Mouse (Mus musculus) gastrocnemius, postnatal 10 days (tissue): ENCODE data around the gene Ntn5. TPM values are rescaled to one million over a fixed set of nuclear protein-coding genes. Genes with fewer than 3 reads are reported as not detected.

Source experiments
- DNase-seq: peaks from one replicate; pipeline ENCODE4 v3.0.0; 2021; ENCODE audit warnings: mixed read lengths
- total RNA-seq, 2 experiments: library from RNA; stranded (reverse); gene quantifications; 2 replicates each; pipeline ENCODE4 v1.2.3; 2021

The Ntn5 gene
- total RNA-seq, 2 experiments from 2014 or later: 0.75 to 0.77 TPM

DNA sequence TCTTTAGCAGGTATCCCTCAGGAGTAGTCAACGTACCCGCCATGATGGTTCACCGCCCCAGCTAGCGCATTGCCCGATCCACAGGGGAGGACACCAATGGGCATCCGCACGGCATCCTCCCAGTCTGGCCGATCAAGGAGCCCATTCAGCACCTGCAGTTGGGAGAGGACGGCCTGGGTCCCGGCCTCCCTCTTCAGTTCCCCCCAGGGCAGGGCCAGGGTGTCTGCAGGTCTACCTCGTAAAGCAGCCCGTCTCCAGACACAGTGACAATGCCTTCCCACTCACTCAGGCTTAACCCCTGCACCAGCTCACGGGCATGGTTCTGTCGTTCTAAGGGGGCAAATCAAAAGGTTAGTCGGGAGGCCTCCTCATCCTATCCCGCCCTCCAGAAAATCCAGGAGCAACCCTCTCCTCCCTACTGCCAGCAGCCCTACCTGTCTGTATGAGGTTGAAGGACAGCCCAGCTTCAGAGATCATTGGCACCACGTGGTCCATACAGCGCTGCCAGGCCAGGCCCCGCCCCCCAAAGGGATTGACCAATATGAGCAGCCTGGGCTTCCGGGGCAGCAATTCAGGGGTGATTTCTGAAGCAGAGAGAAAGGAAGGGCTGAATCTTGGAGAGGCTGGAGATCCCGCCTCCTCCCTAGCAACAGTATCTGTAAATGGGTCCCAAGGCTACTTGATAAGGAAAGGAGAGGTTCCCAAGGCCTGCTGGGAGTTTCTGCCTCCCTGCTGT, 28.4 kb downstream of the Ntn5 start:
- DNase-seq: peak; percentile 44

DNA sequence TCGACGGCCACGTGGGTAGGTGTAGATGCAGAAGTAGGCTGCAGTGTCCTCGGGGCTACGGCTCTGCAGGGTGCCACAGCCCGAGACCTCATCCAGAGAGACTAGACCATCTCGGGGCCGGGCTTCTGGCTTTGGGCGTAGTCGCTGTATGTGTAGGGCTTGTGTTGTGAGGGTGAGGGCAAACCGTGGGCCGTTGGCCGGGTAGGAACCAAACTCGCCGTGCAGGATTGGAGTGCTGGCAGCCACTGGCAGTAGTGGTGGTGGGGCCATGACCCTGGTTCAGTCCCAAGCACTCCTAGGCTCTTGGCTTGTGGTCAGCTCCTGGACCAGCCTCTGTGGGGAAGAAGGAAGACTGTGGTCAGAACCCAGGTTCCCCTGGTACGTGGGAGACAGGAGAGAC, 29.6 kb downstream of the Ntn5 start:
- peak; percentile 23 for DNase-seq

DNA sequence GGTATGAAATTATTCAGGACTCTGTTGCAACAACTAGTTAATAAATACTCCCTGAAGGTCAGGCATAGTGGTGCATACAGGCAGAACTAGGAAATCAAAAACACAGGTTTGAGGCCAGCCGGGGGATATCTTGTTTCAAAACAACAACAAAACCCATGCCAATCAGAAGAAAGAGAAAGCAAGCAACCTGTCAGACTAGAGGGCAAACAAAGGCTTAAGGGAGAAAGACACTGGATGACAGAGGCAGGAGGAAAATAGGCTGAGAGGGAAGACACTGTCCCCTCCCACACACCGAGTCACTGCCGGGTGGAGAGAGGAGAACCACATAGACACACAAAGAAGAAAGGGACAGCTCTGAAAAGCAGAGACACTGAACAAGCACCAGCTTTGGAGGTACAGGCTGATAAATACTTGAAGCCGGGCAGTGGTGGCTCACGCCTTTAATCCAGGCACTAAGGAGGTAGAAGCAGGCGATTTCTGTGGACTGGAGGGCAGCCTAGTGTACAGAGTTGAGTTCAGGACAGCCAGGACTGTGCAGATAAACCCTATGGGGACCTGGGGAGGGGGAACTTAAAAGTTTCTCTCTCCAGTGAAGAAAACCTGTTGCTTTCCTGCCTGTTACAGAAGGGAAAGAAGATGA, 30.2 kb downstream of the Ntn5 start:
- no peak for DNase-seq

DNA sequence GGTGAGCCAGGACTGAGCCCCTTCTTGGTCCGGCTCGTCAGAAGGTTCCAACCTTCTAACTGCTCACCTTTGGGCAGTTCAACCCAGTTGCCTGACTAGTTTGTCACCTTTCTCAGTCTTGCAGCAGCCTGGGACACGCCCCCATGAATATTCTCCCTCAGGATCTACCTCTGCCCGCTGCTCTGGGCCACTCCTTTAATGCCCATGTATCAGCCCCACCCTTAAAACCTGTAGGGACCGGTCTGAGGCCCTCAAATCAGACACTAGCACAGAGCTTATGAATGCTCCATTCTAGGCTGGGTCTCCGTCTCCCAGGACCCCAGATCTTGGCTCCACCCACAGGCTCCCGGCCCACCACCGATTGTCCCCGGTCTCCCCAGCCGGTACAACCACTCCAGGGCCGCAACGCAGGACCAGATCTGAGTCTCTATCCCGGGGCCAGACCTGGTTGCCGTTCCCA, 30.8 kb downstream of the Ntn5 start:
- no peak for DNase-seq

DNA sequence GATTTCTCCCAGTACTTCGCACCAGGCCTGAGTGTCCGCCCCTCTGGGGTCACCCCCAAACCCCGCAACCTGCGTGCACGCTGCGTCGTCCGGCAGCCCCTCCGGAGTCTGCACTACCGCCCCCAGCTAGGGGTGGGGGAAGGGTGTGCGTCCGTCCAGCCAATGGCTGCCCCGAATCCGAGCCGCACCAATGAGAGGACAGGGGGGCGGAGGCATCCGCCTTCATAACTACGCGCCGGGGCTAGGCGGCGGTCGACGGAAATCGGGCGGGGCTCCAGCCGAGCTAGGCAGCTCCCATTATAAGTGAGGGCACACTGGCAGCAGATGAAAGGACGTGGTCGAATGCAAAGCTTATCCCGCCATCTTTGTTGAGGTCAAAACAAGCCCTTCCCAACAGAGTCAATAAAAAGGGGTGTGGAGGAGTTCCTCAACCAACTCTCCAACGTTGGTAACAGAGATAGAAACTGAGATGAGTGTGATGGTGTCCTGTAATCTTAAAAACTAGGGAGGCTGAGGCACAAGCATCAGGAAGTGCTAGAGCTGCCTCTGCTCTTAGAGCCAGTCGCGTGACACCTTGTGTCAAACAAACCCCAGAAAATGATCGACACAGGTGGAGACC, 31.4 kb downstream of the Ntn5 start, which contains the start of gene Rpl18:
Gene Rpl18 (plus strand): TSS at position 368 of the 619 bp plus-strand sequence.
- peak; percentile 98 for DNase-seq

DNA sequence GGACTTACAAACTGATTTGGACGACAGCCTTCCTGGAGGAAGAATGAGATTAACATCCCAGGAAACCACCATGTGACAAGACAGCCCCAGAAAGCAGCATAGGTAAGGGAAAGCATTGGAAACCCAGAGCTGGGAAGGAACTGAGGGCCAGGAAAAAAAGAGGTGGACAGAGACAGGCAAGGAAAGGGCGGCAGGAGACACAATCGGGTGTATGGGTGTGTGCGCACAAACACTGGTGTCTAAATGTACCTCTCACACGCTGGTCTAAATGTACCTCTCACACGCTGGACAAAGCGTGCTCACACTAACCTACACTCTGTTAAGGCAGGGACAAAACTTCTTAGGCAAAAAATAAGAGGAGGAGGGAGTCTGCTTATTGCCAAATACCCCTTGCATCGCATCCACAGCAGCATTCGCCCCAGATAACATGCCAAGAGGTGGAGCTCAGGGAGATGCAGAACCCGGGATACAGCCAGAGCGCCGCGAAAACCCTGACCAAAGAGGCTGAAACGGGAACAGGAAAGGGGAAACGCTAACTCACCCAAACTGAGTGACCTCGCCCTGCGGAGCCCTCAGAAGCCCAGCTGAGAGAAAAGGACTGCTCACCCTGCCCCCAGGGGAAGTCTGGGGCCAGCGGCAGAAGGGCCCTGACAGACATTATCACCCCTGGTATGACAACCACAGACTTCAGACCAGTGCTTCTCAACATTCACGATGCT, 32.1 kb downstream of the Ntn5 start:
- peak; percentile 20 for DNase-seq

DNA sequence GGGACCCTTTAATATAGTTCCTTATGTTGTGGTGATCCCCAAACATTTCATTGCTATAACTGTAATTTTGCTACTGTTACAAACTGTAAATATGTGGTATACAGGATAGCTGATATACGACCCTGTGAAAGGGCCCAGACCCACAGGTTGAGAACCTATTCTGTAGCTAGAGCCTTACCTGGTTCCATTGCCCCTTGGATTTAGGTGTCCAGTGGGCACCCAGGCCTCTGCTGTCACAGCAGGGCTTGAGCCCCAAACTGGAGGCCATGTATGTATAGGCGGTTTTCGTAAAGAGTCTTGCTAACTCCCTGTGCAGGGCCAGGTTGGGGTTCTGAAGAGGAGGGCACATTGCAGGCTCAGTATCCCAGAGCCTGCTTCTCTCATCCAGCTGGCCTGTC, 32.6 kb downstream of the Ntn5 start:
- peak; percentile 3 for DNase-seq

DNA sequence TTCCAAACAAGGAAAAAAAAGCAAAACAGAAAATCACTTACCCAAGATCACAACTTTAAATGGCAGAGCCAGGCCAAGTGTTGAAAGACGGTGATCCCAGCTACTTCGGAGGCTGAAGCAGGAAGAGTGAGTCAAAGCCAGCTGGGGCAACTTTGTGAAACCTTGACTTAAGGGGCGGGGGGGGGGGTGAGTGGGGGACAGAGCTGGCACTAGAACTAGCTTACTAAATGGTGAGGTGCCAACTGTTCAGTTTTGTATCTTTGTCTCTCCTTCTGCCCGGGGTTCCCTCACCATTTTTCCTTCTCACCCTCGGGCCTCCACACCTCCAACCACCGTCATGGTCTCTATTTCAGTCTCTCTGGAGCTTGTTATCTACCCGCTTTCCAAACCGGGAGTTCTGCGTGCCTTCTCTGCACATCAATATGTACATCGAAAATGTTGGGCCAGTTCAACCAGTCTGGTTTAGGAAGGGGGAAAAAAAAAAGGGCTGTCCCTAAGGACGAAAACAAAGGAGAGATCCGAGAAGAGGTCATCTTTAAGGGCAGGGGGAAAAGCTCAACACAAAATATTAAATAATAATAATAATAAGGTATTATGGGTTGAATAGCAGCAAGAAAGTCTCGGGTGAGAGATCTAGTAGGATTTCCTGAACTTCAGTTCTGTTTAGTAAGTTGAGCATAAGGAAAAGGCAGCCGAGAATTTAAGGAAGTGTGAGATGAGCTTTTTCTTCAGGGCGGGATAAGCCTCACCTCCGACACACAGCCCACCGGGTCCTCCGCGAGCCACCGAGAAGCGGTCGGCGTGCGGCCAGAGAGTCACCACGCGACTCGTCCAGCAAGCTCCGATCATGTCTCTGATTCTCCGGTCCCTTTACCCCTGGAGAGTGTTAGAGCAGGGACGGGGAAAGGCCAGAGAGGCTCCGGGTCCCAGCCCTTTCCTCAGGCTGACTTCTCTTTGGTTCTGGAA, 33.4 kb downstream of the Ntn5 start:
- DNase-seq: no peak

DNA sequence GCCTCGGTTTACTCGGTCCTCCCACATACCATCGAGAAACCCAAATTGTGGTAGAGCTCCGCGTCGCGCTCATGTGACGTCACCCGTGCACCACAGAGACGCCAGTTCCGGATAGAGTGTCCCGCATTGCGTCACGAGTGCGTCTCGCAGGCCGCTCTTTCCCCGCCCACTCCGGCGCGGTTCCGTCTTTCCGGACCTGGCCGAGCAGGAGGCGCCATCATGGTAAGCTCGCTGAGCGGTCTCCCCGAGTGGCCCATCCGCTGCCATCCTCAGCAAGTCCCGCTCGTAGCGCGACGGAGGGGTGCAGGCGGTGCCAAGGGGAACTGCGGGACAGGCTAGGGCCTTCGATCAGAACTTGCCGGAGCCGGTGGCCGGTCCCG, 34.1 kb downstream of the Ntn5 start, which contains the start of gene Sphk2:
Gene Sphk2 (minus strand): TSS at position 85 of the 380 bp plus-strand sequence.
- DNase-seq: peak; percentile 98

DNA sequence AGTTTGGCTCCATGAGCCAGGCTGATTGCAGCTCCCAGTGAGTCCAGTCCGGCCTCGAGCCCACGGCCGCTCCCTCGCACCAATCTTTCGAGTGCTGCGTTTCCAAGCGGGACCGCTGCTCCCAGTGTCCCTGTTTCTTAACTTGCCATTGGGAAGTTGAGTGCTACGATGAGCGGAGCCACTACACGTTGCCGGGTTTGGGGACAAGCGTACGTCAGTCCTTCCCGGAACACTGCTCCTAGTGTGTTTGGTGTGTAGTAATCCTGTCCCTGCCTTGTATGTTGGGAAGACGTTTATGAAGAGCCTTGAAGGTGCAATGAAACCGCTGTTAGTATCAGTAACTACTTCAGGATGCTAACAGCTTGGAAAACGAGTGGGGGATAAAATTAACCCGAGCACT, 34.5 kb downstream of the Ntn5 start:
- DNase-seq: no peak

DNA sequence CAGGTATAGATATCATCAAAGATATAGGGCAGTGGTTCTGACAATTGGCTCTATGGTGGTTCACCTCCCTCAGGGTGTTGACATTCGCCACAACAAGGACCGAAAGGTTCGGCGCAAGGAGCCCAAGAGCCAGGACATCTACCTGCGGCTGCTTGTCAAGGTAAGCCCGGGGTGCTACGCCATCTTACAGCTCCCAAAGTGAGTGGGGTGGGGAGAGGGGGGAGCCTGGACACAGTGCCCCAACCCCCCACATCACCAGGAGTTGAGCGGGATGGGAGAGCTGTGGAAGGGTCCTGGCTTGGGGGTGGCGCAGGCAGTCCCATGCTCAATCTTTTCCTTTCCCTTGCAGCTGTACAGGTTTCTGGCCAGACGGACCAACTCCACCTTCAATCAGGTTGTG, 35.4 kb downstream of the Ntn5 start:
- peak; percentile 8 for DNase-seq

DNA sequence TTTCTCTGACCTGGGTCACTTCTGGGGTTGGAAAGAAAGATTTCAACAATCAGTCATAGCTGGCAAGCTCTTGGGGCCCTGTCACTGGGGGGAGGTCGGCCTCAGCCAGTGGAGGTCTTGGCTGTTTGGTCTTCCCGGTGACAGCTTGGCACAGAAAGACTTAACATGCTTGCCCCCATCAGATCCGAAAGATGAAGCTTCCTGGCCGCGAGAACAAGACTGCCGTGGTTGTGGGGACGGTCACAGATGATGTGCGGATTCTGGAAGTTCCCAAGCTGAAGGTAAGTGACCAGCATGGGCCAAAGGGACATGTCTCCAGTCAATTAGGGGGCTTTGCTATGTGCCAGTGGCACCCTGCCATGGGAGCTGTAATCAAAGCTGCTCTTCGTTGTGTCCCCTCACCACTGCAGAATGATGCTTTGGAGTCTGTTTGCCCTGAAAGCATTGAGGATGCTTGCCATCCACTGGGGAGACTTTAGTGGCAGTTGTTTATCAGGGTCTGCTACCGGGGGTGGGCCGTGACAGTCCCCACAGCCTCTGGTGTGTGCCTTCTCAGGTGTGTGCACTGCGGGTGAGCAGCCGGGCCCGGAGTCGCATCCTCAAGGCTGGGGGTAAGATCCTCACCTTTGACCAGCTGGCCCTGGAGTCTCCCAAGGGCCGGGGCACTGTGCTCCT, 36.1 kb downstream of the Ntn5 start:
- DNase-seq: peak; percentile 7

DNA sequence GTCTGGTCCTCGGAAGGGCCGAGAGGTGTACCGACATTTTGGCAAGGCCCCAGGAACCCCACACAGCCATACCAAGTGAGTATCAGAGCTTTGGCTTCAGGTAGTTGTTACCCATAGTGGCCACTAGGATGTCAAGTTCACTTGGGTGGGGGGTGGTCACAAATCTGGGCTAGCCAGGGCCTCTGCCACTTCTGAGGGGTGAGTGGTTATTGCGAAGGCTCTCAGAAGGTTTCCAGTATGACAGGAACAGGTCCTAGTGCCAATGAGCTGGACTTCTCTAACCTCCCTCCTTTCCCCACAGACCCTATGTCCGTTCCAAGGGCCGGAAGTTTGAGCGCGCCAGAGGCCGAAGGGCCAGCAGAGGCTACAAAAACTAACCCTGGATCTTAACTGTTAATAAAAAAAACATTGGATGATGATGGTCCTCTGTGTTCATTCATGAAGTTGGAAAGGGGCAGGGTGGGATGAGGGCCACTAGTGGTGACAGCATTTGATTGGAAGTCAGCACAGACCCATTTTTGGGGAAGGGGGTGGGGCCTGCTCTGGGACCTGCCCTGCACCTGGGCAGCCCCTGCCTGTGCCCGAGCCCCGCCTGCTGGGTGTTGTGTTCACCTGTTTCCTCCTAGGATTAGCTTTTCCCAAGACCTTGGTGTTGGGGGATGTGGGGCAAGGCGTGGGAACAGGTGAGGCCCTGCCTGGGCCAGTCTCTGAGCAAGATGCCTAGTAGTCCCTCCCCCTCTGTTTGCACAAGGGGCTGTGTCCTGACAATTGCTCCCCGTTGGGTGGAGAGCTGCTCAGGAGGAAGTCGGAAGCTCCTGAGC, 36.8 kb downstream of the Ntn5 start, which contains the start of gene Fam83e:
Gene Fam83e (plus strand): TSS at position 800 of the 821 bp plus-strand sequence.
- DNase-seq: peak; percentile 3

DNA sequence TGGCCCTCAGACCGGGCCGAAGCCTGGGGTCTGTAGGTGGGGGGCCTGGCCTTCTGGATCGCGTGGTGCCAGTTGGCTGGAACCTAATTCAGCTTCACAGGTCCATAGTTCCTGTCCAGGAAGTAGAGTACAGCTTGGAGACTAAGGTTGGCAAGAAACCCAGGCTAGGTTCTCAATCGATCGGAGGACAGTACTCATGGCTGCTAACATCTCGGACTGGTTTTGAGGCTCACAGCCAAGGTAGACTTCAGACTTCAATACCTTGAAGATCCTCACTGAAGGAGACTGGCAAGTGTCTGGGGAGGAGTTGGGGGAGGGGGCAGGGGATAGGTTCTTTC, 37.4 kb downstream of the Ntn5 start:
- no peak for DNase-seq

DNA sequence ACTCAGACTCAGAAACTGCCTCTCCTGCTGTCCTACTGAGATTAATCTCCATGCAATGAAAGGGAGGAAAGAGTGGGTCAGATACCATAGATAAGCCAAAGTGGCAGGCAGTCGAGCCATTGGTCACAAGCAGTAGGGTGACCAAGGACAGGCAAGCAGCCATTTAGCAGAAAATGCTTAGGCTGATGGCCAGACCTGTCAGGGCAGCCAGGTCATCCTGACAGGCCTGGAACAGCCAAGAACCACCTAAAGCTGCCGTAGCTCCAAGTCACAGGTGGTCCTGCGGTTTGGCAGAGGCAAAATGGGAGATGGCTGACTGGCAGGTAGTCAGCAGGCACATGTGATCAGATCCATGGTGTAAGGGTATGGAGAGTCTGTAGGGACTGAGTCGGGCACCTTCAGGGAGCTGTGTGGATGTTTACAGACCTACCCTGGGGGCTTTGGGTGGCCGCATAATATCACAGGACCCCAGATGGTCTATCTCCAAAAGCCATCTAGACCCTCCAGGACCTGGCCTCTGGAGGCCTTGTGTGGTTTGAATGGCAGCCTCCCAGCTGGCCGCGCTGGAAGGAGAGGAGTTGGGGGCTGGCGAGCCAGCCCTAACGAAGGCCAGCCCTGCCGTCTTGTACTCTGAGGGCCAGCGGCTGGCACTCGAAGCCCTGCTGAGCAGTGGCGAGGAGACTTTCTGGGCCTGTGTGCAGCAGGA, 38.0 kb downstream of the Ntn5 start:
- DNase-seq: peak; percentile 25

DNA sequence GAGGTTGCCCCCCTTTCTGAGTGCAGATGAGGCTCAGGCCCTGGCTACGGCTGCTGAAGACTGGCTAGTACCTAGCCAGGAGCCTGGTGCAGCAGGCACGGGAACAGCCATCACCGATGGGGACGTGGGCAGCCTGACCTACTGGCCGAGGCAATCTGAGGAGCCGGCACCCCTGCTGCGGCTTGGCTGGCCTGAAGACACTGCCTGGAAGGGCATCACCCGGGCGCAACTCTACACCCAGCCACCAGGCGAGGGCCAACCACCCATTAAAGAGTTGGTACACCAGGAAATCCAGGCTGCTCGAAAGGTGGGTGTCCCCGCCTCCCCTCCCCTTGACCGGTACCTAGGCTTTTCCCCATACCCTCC, 38.5 kb downstream of the Ntn5 start:
- peak; percentile 37 for DNase-seq

DNA sequence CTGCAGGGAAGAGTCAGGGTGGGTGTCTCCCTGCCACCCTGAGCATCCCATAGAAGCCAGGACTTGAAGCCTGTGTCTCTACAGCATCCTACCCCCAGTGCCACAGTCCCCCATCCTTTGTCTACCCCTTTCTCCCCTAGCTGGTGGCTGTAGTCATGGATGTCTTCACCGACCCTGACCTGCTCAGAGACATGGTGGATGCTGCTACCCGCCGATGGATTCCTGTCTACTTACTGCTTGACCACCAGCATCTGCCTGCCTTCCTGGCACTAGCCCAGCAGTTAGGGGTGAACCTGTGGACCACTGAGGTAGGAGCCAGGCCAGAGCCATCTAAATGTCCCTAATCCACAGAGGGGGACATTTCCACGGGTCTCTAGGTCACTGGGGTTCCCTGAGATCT, 39.5 kb downstream of the Ntn5 start:
- no peak for DNase-seq

DNA sequence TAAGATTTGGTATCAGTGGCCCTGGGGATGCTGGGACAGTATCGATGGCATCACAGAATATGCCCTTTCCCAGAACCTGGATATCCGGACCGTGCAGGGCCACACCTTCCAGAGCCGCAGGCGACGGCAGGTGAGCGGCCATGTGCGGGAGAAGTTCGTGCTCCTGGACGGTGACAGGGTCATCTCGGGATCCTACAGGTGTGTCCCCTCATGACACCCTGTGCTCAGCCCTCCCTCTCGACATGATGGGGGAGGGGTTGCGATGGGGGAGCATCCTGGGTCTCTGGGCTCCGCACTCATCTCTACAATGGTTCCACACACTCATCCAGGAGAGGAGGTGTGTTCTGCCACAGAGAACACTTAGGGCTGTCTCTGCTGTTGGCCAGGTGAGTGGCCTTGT, 40.0 kb downstream of the Ntn5 start:
- no peak for DNase-seq

DNA sequence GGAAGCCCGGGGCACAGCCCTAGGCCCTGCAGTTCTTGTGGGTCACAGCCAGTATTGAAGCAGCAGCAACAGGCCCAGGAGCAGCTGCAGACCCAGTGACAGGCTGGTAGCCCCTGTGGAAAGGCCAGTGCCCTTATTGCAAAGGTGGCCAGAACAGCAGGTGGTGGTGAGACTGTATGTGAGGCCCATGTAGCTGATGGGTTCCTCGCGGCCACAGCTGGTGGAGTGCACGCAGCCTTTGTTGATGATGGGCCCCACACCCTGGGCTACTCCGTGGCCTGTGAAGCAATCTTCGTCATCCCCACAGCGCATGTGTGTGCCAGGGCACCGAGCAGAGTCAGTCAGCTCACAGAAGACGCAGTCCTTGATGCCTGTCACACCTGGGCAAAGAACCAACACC, 41.3 kb downstream of the Ntn5 start:
- no peak for DNase-seq
